Mouse (Mus musculus) kidney, postnatal 4 days (tissue): ENCODE results near the gene Gm21764.
"Not testable (repeated sequence)": the region's sequence is repeated elsewhere in the genome, so short reads cannot be mapped to it uniquely, and the experiment has no call there.

ENCODE experiments used
- DNase-seq, 2 experiments: peaks; one replicate each; pipeline ENCODE4 v3.0.0; 2021; ENCODE audit warnings: mixed read lengths in 2 of 2

Gene Gm21764

DNA sequence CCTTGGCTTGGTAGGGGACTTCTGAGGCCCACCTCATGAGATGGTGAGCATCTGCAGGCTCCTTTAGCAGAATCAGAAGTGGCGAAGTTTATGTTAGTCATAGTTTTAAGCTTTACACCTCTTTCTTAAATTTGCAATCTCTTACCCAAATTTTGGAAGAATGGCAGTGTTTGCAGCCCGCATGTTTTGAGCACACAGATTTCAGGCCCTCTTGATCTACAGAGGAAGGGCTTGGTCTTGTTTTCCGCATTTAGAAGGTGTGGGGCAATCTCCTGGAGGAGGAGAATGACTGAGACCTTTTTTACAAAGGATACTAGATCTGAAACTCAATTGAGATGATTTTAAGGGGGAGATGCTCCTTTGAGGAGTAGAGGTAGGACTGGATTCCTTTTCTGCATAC, at the start of gene Gm21764:
Gene Gm21764 (minus strand): TSS at position 101 of the 400 bp plus-strand sequence.
- not testable (repeated sequence) for DNase-seq

- DNase-seq: not testable (repeated sequence)
These were observed 27.2 kb upstream of the Gm21764 start, which contains the start of gene Ssty1 for GRCm38 (mm10) chrY:18088816-18089215. Ssty1 (plus strand) TSS chrY:18089116.
